Mouse (Mus musculus): Measurements from ENCODE around the gene Fam126a. TPM values are rescaled to one million over a fixed set of nuclear protein-coding genes. Genes with fewer than 3 reads are reported as not detected.

Fam126a gene
- polyA plus RNA-seq, 1 experiment, result 5.2 TPM

DNA sequence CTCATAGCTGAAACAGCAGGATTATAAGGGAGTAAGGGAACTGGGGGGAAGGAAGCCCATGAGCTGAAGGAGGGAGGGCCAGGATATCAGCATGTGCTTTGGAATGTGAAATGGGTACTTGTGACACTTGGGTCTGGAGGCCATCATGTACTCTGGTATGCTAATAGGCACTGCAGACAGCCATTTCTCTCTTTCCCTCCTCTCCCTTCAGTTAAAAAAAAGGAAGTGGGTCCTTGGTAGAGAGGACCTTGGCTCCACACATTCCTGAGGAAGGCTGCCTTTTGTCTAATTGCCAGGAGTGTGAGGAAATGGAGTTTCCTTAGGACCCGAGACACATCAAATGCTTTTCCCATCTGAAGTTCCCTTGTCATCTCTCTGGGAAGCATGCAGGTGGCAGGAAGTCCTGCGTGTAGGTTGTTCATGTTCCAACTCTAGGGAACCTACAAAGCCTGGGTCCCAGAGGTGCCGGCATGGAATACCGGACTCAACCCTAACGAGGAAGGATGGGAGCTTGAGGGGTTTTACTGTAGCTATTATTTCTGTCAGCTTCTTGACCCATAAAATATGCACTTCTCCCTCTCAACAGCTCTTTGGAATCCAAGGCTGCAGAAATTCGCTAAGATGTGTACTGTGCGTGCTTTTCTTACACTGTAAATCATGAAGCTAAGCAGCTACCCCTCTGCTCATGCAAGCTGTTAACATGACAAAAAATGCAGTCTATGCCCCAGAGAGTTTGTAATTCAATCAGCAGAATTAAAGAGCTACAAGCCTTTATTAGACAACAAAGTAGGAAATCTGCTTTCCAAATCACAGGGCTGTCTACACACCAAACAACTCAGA is 110.4 kb downstream of the Fam126a start:
- H3K27ac ChIP-seq (replicated peaks; ENCODE audit: low read depth, low read length), result no peak overlapping the region

DNA sequence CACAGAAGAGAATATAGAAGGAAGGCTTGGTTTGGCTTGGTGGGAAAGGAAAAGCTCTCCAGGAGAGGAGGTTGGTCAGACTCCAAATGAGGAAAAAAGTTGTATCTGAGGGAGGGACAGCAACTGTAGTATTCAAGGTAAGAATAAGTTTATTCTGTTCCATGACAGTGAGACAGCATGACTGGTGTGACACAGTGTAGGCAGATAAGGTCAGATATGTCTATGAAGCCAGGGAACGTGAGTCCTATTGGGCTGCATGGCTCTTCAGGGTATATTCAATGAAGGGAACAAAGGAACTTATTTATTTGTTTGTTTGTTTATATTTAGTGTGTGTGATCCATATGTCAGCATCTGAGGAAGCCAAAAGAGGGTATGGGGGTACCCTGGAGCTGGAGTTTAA is 113.2 kb downstream of the Fam126a start:
- no peak overlapping the region for H3K4me3 ChIP-seq (ENCODE audit: insufficient read depth, low read depth, low read length)
- H3K27ac ChIP-seq (replicated peaks; ENCODE audit: low read depth, low read length), result no peak overlapping the region
- no peaks in the 10 kb centered on the region for H3K4me1 ChIP-seq (ENCODE audit: control insufficient read depth, insufficient read depth, insufficient read length, low read length)

More for the DNA sequence above, 110.4 kb downstream of the Fam126a start:
- no peak overlapping the region for H3K4me3 ChIP-seq (ENCODE audit: insufficient read depth, low read depth, low read length)
- H3K4me1 ChIP-seq (ENCODE audit: control insufficient read depth, insufficient read depth, insufficient read length, low read length), result no peaks in the 10 kb centered on the region

DNA sequence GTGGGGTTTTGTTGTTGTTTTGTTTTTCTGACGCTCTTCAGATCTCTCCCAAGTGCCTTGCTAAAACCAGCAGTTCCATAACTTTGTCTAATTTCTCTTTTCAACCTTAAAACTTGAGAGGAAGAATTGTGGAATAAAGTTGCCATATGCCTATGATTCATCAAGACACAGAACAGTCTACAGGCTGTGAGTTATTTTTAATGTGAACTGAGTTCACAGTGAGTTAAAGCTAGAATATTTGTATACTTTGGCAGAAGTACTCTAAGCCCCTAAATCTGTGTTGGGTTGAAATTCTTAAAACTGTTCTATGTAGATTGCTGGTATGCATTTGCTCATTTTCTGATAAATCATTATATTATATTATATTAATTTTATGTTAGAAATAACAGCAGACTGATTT is 118.9 kb downstream of the Fam126a start:
- H3K27ac ChIP-seq (replicated peaks; ENCODE audit: low read depth, low read length), result no peak overlapping the region

DNA sequence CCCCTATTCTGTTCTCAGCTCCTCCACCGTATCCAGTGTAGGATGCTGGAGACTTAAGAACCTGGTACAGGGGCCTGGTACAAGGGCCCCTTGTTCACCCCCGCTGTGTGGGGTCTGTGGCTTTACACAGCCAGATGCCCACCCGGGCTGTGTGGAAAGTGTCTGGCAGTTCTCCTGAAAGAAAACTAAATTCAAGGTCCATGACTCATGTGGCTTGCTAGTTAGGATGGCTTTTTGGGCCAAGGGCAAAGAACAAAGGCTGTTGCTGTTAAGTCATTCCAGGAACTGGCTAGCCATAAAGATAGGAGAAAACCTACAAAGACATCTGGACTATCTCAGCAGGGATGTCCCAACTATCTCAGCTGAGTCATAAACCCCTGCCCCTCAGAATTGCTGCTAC is 121.2 kb downstream of the Fam126a start:
- H3K27ac ChIP-seq (replicated peaks; ENCODE audit: low read depth, low read length), result no peak overlapping the region
- H3K4me3 ChIP-seq (ENCODE audit: insufficient read depth, low read depth, low read length), result no peak overlapping the region
- no peaks in the 10 kb centered on the region for H3K4me1 ChIP-seq (ENCODE audit: control insufficient read depth, insufficient read depth, insufficient read length, low read length)

More for the DNA sequence above, 118.9 kb downstream of the Fam126a start:
- Histone ChIP-seq H3K4me1 (ENCODE audit: control insufficient read depth, insufficient read depth, insufficient read length, low read length) (no peaks in the 10 kb centered on the region), H3K4me3 (ENCODE audit: insufficient read depth, low read depth, low read length) (no peak overlapping the region)

DNA sequence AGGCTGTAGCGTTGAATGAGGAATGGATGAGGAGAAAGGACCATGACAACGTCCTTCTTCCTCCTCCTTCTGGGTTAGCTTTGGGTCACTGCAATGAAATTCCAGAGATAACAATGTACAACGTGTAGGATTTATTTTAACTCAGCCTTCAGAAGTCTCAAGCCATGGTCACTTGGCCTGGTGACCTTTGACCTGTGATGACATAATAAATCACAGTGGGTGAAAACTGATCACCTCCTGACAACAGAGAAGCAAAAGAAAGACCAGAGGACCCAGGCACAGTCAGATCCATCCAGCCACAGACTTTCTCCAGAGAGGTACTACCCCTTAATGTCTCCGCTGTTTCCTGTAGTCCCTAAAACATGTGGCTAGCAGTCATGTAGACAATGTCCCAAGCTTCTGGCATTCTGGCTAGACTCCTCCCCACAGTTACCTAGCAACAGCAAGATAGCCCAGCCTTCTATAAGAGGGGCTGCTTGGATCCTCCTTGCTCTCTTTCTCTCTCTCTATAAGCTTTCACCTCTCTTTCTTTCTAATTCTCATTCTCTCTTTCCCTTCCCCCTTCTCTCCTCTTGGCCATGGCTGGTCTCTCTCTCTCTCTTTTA is 121.9 kb downstream of the Fam126a start:
- Histone ChIP-seq H3K27ac (replicated peaks; ENCODE audit: low read depth, low read length) (no peak overlapping the region), H3K4me1 (ENCODE audit: control insufficient read depth, insufficient read depth, insufficient read length, low read length) (no peaks in the 10 kb centered on the region), H3K4me3 (ENCODE audit: insufficient read depth, low read depth, low read length) (no peak overlapping the region)

DNA sequence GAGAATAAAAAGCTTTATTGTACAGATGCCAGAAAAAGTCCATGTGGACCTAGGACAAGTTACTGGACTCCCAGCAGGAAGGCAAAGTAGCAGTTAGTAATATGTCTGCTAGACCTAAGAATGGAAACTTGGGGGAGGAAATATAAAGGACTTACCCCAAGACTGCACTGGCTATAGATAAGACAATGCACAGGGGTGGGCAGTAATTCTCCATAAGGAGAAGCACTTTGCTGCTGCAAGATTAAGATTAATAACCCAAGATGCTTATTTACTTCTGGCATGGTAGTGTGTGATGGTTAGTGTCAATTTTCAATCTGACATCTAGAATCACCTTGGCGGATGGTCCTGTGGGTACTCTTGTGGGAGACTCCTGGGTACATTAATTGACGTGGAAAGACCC is 128.3 kb downstream of the Fam126a start:
- Histone ChIP-seq H3K4me3 (ENCODE audit: insufficient read depth, low read depth, low read length) (no peak overlapping the region), H3K4me1 (ENCODE audit: control insufficient read depth, insufficient read depth, insufficient read length, low read length) (no peaks in the 10 kb centered on the region), H3K27ac (replicated peaks; ENCODE audit: low read depth, low read length) (no peak overlapping the region)

DNA sequence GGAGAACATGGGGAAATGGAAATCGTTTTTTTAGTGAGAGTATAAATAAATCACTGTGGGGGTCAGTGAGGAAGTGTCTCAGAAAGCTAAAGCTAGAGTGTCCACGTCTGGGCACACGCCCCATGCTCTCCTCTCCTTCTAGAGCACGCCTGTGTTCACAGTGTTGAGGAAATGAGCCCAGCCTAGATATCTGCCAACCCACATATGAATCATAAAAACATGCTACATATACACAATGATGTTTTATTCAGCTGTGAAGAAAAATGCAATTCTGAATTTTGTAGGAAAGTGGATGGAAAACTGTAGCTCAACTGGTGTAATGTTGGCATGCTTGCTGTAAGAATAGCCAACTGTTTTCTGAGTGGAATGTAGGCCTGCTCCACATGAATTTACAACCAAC is 130.3 kb downstream of the Fam126a start:
- H3K4me3 ChIP-seq (ENCODE audit: insufficient read depth, low read depth, low read length), result no peak overlapping the region
- H3K27ac ChIP-seq (replicated peaks; ENCODE audit: low read depth, low read length), result no peak overlapping the region
- no peaks in the 10 kb centered on the region for H3K4me1 ChIP-seq (ENCODE audit: control insufficient read depth, insufficient read depth, insufficient read length, low read length)

DNA sequence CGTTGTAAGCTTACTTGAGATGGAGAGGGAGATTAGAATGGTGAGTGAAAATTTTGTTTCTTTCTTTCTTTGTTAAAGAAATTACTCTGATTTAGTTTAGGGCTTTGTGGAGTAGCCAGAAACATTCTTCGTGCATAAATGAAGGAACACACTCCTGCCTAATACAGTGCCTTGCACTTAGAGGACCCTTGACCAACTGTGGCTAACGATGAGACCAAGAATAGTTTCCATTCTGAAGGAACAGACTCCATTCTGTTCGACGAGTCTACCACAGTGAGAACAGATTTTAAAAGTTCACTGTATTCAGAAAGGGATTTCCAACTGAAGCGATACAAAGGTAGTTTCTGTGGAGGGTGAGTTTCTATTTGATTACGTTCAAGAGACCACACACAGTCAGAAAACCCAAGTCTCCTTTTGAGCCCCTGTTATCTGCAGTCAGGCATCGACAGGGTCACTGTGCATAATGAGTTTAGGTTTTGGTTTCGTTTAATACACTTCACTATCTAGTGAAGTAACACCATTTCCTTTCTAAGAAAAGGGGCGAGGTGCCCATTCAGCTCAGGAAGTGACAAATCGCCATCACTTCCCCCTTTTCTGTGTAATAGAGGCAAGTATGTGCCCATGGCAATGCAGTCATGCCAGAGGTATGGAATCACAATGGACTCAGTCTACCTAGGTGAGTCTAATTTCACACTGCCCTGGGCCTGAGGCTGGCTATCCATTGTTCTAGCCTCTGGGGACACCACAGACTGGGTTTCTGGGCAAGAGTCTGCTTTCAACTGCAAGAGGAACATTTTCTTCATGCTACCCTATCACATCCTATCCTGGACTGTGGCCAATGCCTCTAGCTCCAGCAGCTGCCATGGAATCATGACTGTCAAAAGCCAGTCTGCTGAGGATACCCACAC is 136.4 kb downstream of the Fam126a start:
- H3K4me3 ChIP-seq (ENCODE audit: insufficient read depth, low read depth, low read length), result peak overlapping the region; percentile 12; the same call in 1 of the 2 replicates
- H3K4me1 ChIP-seq (ENCODE audit: control insufficient read depth, insufficient read depth, insufficient read length, low read length), result no peaks in the 10 kb centered on the region; the same call in 1 of the 2 replicates
- 0 out of 2 replicates have a peak overlapping the region, but pooled peaks have one; percentile 0 for H3K27ac ChIP-seq (replicated peaks; ENCODE audit: low read depth, low read length)

DNA sequence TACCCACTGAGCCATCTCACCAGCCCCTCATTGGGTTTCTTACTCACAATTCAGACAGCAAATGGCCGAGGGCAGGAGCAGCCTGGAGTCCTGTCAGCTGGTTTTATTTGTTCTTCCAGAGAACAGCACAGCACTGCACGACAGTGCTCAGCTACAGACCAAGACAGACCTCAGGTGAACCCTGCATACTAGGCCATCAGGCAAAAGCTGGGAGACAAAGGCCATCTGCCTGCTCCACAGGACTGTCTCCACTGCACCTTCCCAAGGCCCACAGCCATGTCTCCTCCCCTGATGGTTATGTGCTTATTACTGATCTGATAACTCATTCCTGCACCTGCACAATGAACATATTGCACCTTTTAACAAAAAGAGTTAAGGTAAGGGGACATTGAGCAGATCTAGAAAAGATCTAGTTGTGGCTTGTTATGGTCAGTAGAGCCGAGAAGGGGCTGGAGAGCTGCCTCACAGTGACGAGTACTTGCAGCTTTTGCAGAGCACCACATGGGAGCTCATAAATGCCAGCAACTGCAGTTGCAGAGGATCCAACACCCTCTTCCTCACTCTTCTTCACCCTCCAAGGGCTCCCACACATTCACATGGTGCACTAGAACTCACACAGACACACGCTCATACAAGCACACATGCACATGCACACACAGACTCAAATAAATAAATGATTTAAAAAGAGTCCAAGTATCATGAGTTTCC is 137.2 kb downstream of the Fam126a start:
- no peak overlapping the region for H3K27ac ChIP-seq (replicated peaks; ENCODE audit: low read depth, low read length)
- no peaks in the 10 kb centered on the region; the same call in 1 of the 2 replicates for H3K4me1 ChIP-seq (ENCODE audit: control insufficient read depth, insufficient read depth, insufficient read length, low read length)
- no peak overlapping the region for H3K4me3 ChIP-seq (ENCODE audit: insufficient read depth, low read depth, low read length)

DNA sequence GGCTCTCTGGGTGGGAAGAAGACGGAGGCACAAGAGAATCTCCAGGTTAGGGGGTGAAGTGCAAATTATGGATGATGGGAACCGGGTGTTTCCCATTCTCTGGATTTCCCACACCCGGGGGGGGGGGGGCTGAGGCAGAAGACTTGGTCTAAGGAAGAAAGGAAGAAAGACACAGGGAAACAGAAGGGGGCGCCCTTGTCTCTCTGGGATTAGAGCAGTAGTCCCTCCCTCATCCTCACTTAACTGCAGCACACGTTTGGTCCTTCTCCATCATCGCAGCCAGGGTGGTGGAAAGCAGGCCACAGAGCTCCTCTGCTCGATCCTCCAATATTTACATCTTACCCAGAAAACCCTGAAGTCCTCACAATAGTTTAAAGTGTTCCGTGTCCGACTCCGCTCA is 139.8 kb downstream of the Fam126a start:
- no peaks in the 10 kb centered on the region; the same call in 1 of the 2 replicates for H3K4me1 ChIP-seq (ENCODE audit: control insufficient read depth, insufficient read depth, insufficient read length, low read length)
- H3K27ac ChIP-seq (replicated peaks; ENCODE audit: low read depth, low read length), result no peak overlapping the region
- no peak overlapping the region for H3K4me3 ChIP-seq (ENCODE audit: insufficient read depth, low read depth, low read length)

DNA sequence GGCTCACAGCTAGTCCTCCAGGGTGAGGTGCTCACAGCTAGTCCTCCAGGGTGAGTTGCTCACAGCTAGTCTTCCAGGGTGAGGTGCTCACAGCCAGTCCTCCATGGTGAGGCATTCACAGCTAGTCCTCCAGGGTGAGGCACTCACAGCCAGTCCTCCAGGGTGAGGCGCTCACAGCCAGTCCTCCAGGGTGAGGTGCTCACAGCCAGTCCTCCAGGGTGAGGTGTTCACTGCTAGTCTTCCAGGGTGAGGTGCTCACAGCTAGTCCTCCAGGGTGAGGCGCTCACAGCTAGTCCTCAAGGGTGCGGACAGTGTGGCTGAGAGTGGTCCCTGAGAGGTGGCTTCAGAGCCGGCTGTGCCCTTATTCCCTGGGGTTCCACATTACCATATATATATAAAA is 141.0 kb downstream of the Fam126a start:
- Histone ChIP-seq H3K27ac (replicated peaks; ENCODE audit: low read depth, low read length) (no peak overlapping the region), H3K4me3 (ENCODE audit: insufficient read depth, low read depth, low read length) (no peak overlapping the region), H3K4me1 (ENCODE audit: control insufficient read depth, insufficient read depth, insufficient read length, low read length) (no peaks in the 10 kb centered on the region; the same call in 1 of the 2 replicates)

DNA sequence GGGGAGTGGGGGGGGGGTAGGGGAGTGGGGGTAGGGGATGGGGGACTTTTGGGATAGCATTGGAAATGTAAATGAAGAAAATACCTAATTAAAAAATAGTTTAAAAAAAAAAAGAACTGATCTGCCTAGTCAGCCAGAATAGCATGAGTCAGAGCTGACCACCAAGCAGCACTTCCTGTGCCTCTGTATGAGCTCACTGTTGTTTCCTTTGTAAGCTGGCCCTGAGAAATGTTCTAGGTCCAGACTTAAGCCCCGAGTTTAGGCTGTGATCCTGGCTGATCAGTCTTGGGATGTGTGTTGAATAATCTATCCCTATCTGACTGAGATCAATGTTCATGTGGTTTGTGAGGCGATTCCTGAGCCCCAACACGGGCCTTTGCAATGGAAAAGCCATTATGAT is 143.4 kb downstream of the Fam126a start:
- H3K4me3 ChIP-seq (ENCODE audit: insufficient read depth, low read depth, low read length), result no peak overlapping the region
- H3K4me1 ChIP-seq (ENCODE audit: control insufficient read depth, insufficient read depth, insufficient read length, low read length), result no peaks in the 10 kb centered on the region
- H3K27ac ChIP-seq (replicated peaks; ENCODE audit: low read depth, low read length), result peak overlapping the region; percentile 89

DNA sequence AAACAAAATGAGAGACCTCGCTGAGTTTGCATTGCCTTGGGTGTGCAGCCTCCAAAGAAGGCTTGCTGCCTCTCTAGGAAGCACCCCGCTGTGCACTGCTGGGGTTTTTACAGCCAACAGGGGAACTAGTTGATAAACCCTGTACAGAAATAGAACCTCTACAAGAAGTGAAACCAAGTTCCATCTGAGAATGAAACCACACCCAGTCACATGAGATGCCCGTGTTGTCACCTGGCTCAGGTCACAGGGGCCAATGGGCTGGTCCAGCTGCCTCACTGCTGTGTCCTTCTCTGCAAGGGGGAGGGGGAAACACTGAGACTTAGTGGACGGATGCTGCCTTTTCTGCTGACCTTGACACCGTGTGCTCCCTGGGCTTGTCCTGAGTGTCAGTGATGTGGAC is 156.0 kb downstream of the Fam126a start:
- Histone ChIP-seq H3K27ac (replicated peaks; ENCODE audit: low read depth, low read length) (no peak overlapping the region), H3K4me1 (ENCODE audit: control insufficient read depth, insufficient read depth, insufficient read length, low read length) (peaks cover 2% of the 10 kb centered on the region; the same call in 1 of the 2 replicates), H3K4me3 (ENCODE audit: insufficient read depth, low read depth, low read length) (no peak overlapping the region)

DNA sequence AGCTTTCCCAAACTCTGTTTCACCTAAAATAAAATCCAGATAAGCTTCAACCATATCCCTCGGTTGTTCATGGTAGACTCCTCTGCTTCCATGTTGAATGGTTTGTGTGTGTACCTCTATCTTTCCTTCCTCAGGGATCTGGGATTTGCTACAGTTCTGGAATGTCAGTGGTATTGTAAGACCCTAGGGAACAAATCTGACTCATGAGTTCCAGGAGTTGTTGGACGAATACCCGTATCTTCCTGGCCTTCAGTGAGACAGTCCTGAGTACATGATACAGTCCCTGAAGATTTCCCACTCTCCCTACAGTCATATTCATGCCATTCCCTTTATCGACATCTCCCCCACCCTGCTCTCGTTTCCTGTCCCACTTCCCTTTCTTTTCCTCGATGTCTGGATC is 157.9 kb downstream of the Fam126a start:
- H3K4me3 ChIP-seq (ENCODE audit: insufficient read depth, low read depth, low read length), result no peak overlapping the region
- peaks cover 2% of the 10 kb centered on the region; the same call in 1 of the 2 replicates for H3K4me1 ChIP-seq (ENCODE audit: control insufficient read depth, insufficient read depth, insufficient read length, low read length)

More for the DNA sequence above, 157.9 kb downstream of the Fam126a start:
- H3K27ac ChIP-seq (replicated peaks; ENCODE audit: low read depth, low read length), result no peak overlapping the region
